Mouse (Mus musculus): Measurements from ENCODE around the gene Rnf24.

- TF ChIP-seq CTCF (IDR thresholded peaks at IDR 0.05; ENCODE audit: extremely low read depth, insufficient read depth, insufficient read length, insufficient replicate concordance) (no peak), POLR2A (IDR thresholded peaks at IDR 0.05; ENCODE audit: low read depth, low read length) (no peak)
Measured at GRCm38 (mm10) chr2:131307391-131307790, 45.3 kb downstream of the Rnf24 start.

Measured in spleen, adult 2 months (tissue).